Mouse (Mus musculus): ENCODE measurements around the gene Flvcr1.

Gene Flvcr1

DNA sequence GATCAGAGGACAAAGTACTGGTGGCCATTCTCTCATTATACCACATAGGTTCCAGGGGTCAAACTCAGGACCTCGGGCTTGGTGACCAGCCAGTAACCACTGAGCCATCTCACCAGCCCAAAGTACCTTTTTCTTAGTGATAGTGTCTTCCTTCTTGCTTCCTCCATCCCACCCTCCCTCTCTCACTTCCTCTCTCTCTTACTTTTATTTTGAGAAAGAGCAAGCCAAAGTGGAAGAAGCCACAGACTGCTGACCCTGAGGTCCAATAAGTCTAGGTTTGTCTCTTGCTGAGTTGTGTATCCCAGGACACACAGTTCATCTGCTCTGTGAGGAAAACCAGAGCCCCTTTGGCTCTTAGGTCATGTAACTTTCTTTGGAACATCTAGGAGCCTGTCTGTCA lies 45.5 kb downstream of the Flvcr1 start:
- DNase-seq (ENCODE audit: low read depth, low spot score): no peak

DNA sequence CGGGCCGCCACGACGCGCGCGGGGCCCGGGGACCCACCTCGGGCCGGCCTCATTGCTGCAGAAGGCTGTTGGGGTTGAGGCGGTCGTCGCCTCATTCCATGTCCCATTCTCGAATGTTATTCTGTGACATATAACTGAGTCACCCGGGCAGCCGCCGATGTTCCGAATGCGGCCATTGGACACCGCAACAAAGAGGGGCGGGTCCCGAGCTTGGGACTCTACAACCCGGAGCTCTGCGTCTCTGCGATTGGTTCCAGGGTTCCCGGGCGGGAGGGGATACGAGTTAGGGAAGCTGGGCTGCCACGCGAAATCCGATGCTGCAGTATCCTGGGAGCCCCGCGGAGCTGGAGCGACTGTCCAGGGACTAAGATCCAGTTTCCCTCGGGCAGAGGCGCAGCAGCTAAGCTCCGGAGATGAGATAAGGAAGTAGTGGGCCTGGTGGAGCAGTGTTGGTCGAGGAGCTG lies 46.8 kb downstream of the Flvcr1 start, which contains the start of gene Vash2:
Gene Vash2 (minus strand): TSS at position 197 of the 464 bp plus-strand sequence.
- DNase-seq (ENCODE audit: low read depth, low spot score): peak; percentile 91

DNA sequence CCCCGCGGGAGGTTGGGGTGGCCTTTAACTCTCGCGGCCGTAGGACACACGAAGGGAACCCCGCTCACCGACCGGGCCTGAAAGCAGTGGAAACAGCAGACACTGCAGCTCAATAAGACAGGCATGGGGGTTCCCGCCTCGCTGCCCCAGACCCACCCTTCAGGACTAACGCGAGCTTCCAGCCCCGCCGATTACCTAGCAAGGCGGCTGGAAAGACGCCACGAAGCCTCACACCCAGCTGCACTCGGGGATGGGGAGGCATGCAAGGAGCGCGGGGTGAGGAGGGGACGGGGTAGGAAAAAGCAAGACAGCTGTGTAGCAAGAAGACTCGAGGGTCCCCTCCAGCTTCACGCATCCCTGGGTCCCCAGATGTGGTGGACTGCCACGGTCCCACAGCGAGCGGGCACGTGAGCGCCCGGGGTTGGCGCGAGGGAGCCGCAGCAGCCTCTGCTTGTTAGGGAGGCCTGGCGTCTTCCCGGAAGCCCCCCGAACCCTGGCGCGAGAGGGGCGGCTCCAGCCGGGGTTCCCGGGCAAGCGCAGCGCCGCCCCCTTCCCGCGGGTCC lies 47.4 kb downstream of the Flvcr1 start:
- peak; percentile 53 for DNase-seq (ENCODE audit: low read depth, low spot score)

DNA sequence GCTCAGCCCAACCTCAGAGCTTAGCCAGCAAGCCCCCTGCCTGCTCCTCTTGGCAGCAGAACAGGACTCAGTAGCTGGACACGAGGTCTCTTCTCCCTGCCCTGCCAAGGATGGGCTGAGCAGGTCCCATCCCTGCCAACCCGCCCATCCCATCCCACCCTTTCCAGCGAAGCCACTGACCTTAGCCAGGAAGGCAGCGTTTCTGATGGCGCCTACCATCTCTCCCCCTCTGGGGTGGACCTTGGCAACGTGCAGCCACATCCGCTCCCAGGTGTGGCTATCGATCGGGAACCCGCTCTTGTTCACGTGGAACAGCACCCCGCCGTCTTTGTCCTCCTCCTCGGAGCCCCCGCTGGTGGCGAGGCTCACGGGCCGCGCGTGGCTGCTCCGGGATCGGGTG lies 48.0 kb downstream of the Flvcr1 start:
- no peak for DNase-seq (ENCODE audit: low read depth, low spot score)

DNA sequence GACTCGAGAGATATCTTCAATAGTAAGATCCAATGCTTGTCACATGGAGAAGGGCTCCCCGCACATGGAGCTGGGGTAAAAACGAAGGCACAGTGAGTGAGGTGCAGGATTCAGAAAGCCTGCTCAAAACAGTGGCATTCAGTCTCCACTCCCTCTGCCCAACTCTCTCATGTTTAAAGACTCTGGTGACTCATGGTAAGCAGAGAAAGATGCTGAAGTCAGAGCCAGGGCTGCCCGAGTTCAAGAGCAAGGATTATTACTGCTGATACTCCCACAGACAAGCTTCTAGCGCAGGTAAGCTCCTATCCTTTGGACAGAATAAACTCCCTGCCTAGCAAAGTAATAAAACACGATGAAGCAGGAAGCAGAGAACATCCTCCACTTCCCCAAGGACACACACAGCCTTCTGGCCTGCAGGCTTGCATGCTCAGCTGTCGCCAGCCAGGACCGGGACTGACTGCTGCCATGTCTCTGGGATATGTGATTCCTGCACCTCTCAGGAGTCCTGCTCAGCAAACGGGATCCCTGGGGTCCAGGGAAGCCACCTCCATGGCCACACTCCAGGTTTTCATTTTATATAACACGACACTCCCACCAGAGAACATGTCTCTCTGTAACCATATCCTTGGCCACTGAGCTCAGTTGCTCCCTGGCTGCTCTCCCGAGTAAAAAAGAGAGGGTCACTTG lies 48.9 kb downstream of the Flvcr1 start:
- DNase-seq (ENCODE audit: low read depth, low spot score): no peak

DNA sequence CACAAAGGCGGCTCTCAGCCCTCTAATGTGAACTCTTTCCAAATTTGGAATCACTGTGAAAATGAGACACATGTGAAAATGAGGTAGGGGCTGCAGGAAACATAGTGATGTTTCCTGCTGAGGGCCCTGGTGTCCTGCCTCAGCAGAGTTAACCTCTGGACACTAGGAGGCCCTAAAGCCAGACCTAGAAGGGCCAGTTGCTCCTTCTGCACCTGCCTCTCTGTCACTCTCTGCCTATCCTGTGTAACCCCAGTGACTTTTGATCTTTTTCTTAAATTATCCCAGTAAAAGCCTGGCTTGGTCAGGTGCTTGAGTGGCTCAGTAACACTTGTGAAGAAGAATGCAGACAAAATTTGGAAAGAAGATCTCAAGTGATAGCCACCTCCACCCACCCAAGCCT lies 51.1 kb downstream of the Flvcr1 start:
- DNase-seq (ENCODE audit: low read depth, low spot score): no peak

DNA sequence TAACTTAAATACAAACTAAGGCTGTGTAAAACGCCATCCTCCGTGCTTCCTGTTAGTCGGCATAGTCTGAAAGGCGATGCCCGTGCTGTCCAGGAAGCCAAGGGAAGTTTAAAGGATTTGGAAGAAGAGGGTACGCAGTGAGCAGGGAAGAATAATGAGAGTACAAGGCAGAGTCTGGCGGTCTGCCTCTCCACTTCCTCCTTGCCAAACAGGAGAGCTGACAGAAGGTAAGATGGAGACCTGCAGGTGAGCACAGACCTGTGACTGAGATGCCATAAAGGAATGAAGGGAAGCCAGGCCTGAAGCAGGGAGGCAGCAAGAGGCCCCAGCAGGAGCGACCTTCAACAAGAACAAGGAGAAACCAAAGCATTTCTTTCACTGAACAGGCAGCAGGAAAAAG lies 51.8 kb downstream of the Flvcr1 start:
- no peak for DNase-seq (ENCODE audit: low read depth, low spot score)

DNA sequence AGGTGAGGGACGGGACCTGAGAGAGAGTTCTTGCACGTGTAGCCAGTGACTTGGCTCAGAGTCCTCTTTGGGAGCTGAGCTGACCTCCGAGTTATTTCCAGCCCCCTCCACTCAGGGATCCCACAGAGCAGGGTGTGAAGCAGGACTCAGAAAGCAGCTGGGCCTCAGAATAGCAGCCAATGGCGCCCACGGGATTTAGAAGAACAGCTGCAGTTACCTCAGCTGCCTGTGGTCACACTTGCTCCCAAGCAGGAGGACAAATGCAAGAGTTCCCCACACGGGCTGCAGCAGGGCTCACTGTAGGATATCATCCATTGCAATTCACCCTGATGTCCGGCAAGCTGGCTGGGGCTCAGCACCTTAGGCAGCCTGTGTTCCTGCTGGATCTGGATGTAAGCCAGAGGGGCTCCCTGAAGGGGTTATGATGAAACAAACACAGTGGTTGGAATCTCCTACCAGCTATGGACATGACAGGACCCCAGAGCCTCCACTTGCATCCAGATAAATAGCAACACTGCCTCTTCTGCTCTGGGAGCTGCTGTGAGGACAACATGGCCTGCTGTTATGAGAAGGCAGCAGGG lies 53.3 kb downstream of the Flvcr1 start:
- no peak for DNase-seq (ENCODE audit: low read depth, low spot score)

DNA sequence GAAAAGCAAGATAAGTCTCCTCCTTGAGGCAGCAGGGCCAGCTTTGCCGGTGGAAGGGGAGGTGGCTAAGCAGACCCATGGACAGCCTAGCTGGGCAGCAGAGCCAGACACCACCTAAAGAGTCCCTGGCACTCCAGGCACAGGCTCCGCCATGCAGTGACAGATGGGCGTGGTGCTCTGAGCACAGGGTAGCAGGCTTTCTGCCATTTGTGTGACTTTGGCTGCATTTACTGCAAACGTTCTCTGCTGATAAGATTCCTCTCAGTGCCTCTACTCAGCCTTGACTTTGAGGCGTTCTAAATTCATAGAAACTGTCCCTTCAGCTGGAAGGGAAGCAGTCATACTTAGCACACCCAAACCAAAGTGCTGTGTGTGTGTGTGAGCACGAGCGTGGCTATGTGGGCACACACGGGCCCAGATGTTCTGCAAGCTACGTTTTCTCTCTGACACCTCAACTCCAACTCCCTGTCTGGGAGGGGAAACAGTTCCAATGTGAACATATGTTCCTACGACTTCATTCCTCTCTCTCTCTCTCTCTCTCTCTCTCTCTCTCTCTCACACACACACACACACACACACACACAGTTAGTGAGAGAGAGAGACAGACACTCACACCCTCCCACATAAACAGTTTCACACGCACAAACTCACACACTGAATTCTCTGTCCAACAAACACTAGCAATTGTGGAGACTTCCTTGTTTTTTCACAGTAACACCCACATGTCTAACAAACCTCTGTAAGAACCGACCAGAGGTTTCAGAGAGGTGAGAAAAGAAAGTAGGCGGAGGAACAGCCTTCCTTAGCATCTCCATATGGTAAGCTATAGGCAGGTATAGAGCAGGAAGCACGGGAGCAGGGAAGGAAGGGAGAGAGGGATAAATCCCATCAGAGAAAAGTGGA lies 54.0 kb downstream of the Flvcr1 start:
- no peak for DNase-seq (ENCODE audit: low read depth, low spot score)

DNA sequence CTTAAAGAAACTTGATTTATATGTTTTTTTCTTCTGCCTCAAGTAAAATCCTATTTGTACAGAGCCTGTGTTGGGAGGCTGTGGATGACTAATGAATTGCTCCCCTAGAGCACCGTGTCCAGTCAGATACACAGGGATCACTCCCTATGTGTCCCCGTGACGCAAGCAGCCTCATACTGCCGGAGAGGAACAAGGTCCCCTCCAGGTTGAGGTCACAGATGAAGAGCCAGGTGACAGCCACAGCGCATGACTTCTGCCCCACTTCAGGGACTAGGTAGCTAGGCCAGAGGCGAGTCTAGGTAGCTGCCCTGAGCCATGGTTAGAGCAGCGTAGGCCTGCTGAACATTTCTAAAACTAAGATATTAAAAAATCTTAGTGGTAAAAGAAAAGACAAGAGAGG lies 57.9 kb downstream of the Flvcr1 start:
- DNase-seq (ENCODE audit: low read depth, low spot score): no peak

DNA sequence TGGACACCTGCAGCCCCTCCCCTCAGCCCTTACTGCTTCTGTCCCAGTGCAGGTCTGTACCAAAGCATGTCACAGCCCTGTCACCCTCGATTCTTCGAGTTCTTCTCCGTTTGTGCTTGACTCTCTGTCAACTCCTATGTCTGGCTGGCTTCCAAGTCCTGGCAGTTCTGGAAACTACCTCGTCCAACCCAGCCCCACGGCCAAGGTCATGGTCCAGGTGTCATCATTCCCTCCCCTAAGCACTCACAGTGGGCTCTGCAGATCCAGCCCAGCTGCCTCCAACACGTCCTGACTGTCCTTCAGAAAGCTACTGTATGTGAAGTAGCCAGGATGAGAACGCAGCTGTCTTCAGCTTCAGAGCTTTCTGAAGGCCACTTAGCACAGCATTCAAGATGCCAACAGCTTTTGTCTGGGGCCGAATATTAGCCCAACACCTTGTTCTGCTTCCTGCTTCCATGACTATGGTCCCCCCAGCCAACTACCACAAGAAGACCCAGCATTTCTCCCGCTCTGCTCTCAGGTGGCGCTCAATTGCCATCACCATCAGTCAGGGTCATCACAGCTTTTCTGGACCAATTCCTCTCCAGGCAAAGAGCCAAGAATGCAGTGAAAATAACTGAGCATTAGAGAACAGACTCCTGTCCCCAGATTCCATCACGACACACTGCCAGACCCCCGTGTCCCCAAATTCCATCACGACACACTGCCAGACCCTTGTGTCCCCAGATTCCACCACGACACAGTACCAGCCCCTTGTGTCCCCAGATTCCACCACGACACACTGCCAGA lies 60.8 kb downstream of the Flvcr1 start:
- no peak for DNase-seq (ENCODE audit: low read depth, low spot score)

DNA sequence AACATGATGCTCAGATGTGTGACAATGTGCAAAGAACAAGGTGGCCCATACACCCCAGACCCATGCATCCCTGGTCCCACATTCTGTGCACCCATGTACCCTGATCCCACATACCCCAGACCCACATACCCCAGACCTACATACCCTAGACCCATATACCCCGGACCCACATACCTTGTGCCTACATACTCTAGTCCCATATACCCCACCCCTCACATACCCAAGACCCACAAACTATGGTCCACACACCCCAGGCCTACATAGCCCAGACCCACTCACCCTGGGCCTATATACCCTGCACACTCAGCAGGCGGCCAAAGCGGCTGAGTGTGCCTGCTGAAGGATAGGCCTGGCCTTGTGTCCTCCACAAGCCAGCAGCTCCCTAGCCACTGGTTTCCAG lies 63.2 kb downstream of the Flvcr1 start:
- DNase-seq (ENCODE audit: low read depth, low spot score): no peak

DNA sequence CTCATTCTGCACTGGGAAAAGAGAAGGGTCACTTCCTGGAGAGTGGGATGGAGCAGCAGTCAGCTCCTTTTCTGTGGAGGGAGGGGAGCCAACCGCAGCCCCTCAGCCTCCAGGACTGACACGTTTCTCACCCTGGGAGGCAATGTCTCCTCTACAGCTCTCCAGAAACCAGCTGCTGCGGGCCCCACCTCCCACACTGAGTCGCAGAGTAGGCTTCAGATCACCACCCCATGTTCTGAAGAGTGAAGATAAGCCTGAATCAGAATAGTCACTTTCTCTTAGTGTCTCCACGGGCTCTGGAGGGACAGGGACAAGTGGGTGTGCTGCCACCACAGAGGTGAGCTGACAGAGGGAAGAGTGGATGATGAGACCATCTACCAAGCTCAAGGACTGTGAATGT lies 67.1 kb downstream of the Flvcr1 start:
- no peak for DNase-seq (ENCODE audit: low read depth, low spot score)

Data from R1 (cell line).